Mouse (Mus musculus): ENCODE measurements at regions not wholly inside any gene's neighbourhood (a gene's known extent, or its start where the extent isn't known, plus 50 kb on each side); places are given as distances from the start of the nearest gene placed in this dataset.

GRCm38 (mm10) chr16:29861056-29861455, 203.1 kb upstream of the Hes1 start:
- H3K4me3 ChIP-seq (replicated peaks): no peak overlapping the region
- no peaks in the 10 kb centered on the region for H3K27me3 ChIP-seq (replicated peaks)
- peaks cover 17% of the 10 kb centered on the region for H3K4me1 ChIP-seq (replicated peaks)
- H3K4me2 ChIP-seq (replicated peaks): no peak overlapping the region
- ATAC-seq: no peak; the same call in 1 of the 2 replicates
- 41% methylated on average over 4 of the region's 4 CpGs for WGBS
- no peak overlapping the region for H3K9ac ChIP-seq
- H3K9me3 ChIP-seq: no peaks in the 10 kb centered on the region
- H3K36me3 ChIP-seq: no peaks in the 10 kb centered on the region
- H3K27ac ChIP-seq: no peak overlapping the region

- ATAC-seq: no peak
- WGBS: 50% methylated on average over 17 of the region's 17 CpGs
- Histone ChIP-seq H3K27me3 (replicated peaks) (no peaks in the 10 kb centered on the region), H3K36me3 (no peaks in the 10 kb centered on the region), H3K4me1 (replicated peaks) (peaks cover 10% of the 10 kb centered on the region; the same call in 1 of the 2 replicates), H3K9ac (no peak overlapping the region), H3K4me2 (replicated peaks) (no peak overlapping the region), H3K9me3 (no peaks in the 10 kb centered on the region), H3K27ac (no peak overlapping the region), H3K4me3 (replicated peaks) (no peak overlapping the region)
Measured at GRCm38 (mm10) chr16:29865075-29865740, 199.0 kb upstream of the Hes1 start.

GRCm38 (mm10) chr16:29871395-29871794, 192.8 kb upstream of the Hes1 start:
- H3K9me3 ChIP-seq: no peaks in the 10 kb centered on the region
- H3K4me3 ChIP-seq (replicated peaks): no peak overlapping the region
- H3K9ac ChIP-seq: no peak overlapping the region
- H3K36me3 ChIP-seq: no peaks in the 10 kb centered on the region
- 76% methylated on average over 5 of the region's 5 CpGs for WGBS
- no peaks in the 10 kb centered on the region for H3K27me3 ChIP-seq (replicated peaks)
- ATAC-seq: peak; percentile 62; the same call in 1 of the 2 replicates
- H3K4me2 ChIP-seq (replicated peaks): no peak overlapping the region
- H3K27ac ChIP-seq: no peak overlapping the region
- H3K4me1 ChIP-seq (replicated peaks): peaks cover 4% of the 10 kb centered on the region; the same call in 1 of the 2 replicates

GRCm38 (mm10) chr16:29876196-29876595, 188.0 kb upstream of the Hes1 start:
- ATAC-seq: 0 out of 2 replicates have a peak, but pooled peaks have one; percentile 52
- H3K4me3 ChIP-seq (replicated peaks): no peak overlapping the region
- WGBS: 39% methylated on average over 8 of the region's 8 CpGs
- H3K9ac ChIP-seq: no peak overlapping the region
- no peak overlapping the region for H3K27ac ChIP-seq
- no peaks in the 10 kb centered on the region for H3K36me3 ChIP-seq
- peaks cover 11% of the 10 kb centered on the region for H3K4me1 ChIP-seq (replicated peaks)
- 0 out of 2 replicates have a peak overlapping the region, but pooled peaks have one; percentile 2 for H3K4me2 ChIP-seq (replicated peaks)
- H3K27me3 ChIP-seq (replicated peaks): no peaks in the 10 kb centered on the region
- no peaks in the 10 kb centered on the region for H3K9me3 ChIP-seq

- no peak overlapping the region for H3K4me3 ChIP-seq (replicated peaks)
- H3K27me3 ChIP-seq (replicated peaks): no peaks in the 10 kb centered on the region
- H3K36me3 ChIP-seq: no peaks in the 10 kb centered on the region
- H3K9ac ChIP-seq: no peak overlapping the region
- no peak overlapping the region for H3K4me2 ChIP-seq (replicated peaks)
- 53% methylated on average over 10 of the region's 10 CpGs for WGBS
- no peaks in the 10 kb centered on the region for H3K9me3 ChIP-seq
- peaks cover 21% of the 10 kb centered on the region for H3K4me1 ChIP-seq (replicated peaks)
- no peak for ATAC-seq
- H3K27ac ChIP-seq: no peak overlapping the region
Measured at GRCm38 (mm10) chr16:29877372-29878123, 186.6 kb upstream of the Hes1 start.

GRCm38 (mm10) chr16:29879665-29880064, 184.5 kb upstream of the Hes1 start:
- Histone ChIP-seq H3K9ac (no peak overlapping the region), H3K36me3 (no peaks in the 10 kb centered on the region), H3K9me3 (no peaks in the 10 kb centered on the region), H3K4me1 (replicated peaks) (peaks cover 31% of the 10 kb centered on the region), H3K27me3 (replicated peaks) (no peaks in the 10 kb centered on the region), H3K4me3 (replicated peaks) (no peak overlapping the region), H3K4me2 (replicated peaks) (no peak overlapping the region), H3K27ac (peak overlapping the region; percentile 17; the same call in 1 of the 2 replicates)
- 69% methylated on average over 6 of the region's 6 CpGs for WGBS
- ATAC-seq: peak; percentile 22; the same call in 1 of the 2 replicates

- WGBS: 57% methylated on average over 12 of the region's 12 CpGs
Measured at GRCm38 (mm10) chr16:29881497-29881896, 182.7 kb upstream of the Hes1 start.

GRCm38 (mm10) chr16:29882226-29882972, 181.8 kb upstream of the Hes1 start:
- no peaks in the 10 kb centered on the region for H3K9me3 ChIP-seq
- no peaks in the 10 kb centered on the region for H3K36me3 ChIP-seq
- no peak overlapping the region for H3K27ac ChIP-seq
- 26% methylated on average over 10 of the region's 10 CpGs for WGBS
- H3K4me2 ChIP-seq (replicated peaks): no peak overlapping the region
- H3K4me1 ChIP-seq (replicated peaks): peaks cover 29% of the 10 kb centered on the region
- peak; percentile 52 for ATAC-seq
- H3K9ac ChIP-seq: no peak overlapping the region
- H3K4me3 ChIP-seq (replicated peaks): no peak overlapping the region
- H3K27me3 ChIP-seq (replicated peaks): no peaks in the 10 kb centered on the region

More at GRCm38 (mm10) chr16:29881497-29881896, 182.7 kb upstream of the Hes1 start:
- Histone ChIP-seq H3K4me1 (replicated peaks) (peaks cover 29% of the 10 kb centered on the region), H3K36me3 (no peaks in the 10 kb centered on the region), H3K4me2 (replicated peaks) (no peak overlapping the region), H3K27me3 (replicated peaks) (no peaks in the 10 kb centered on the region), H3K9ac (no peak overlapping the region), H3K4me3 (replicated peaks) (no peak overlapping the region), H3K27ac (no peak overlapping the region), H3K9me3 (no peaks in the 10 kb centered on the region)
- no peak for ATAC-seq

GRCm38 (mm10) chr16:29883252-29883992, 180.8 kb upstream of the Hes1 start:
- no peak overlapping the region for H3K9ac ChIP-seq
- WGBS: 55% methylated on average over 10 of the region's 10 CpGs
- H3K4me1 ChIP-seq (replicated peaks): peaks cover 26% of the 10 kb centered on the region
- no peak for ATAC-seq
- no peaks in the 10 kb centered on the region for H3K36me3 ChIP-seq
- no peak overlapping the region for H3K27ac ChIP-seq
- H3K4me2 ChIP-seq (replicated peaks): no peak overlapping the region
- H3K4me3 ChIP-seq (replicated peaks): no peak overlapping the region
- no peaks in the 10 kb centered on the region for H3K27me3 ChIP-seq (replicated peaks)
- H3K9me3 ChIP-seq: no peaks in the 10 kb centered on the region

GRCm38 (mm10) chr16:29884899-29885298, 179.3 kb upstream of the Hes1 start:
- Histone ChIP-seq H3K27ac (no peak overlapping the region), H3K4me1 (replicated peaks) (peaks cover 24% of the 10 kb centered on the region), H3K36me3 (no peaks in the 10 kb centered on the region), H3K4me2 (replicated peaks) (no peak overlapping the region), H3K9ac (no peak overlapping the region), H3K9me3 (no peaks in the 10 kb centered on the region), H3K4me3 (replicated peaks) (no peak overlapping the region), H3K27me3 (replicated peaks) (no peaks in the 10 kb centered on the region)
- WGBS: 86% methylated on average over 4 of the region's 4 CpGs
- ATAC-seq: no peak

- Histone ChIP-seq H3K4me3 (replicated peaks) (no peak overlapping the region), H3K27me3 (replicated peaks) (no peaks in the 10 kb centered on the region), H3K27ac (no peak overlapping the region), H3K4me1 (replicated peaks) (peaks cover 24% of the 10 kb centered on the region), H3K9me3 (no peaks in the 10 kb centered on the region), H3K36me3 (no peaks in the 10 kb centered on the region), H3K4me2 (replicated peaks) (no peak overlapping the region), H3K9ac (no peak overlapping the region)
- 0 out of 2 replicates have a peak, but pooled peaks have one; percentile 34 for ATAC-seq
- WGBS: 53% methylated on average over 4 of the region's 4 CpGs
Measured at GRCm38 (mm10) chr16:29886755-29887154, 177.4 kb upstream of the Hes1 start.
